Mouse (Mus musculus): ENCODE results near the gene Hoxb2. TPM values are rescaled to one million over a fixed set of nuclear protein-coding genes. Genes with fewer than 3 reads are reported as not detected.

Hoxb2 gene
- polyA plus RNA-seq (2014; fragmentation: Nextera tagmentation; extraction: Ambion mirVana), result 48.9 and 51.6 TPM in 2 replicates

DNA sequence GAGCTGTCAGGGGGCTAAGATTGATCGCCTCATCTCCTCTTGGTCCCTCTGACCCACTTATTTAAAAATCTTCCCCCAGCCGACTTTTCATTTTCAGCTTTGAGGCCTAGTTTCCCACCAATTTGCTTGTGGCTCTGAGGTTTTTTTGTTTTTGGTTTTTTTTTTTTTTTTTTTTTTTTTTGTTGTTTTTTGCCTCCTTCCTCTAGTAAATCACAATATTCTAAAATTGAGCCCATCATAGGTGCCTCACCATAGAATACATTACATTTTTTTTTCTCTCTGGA lies at the start of gene Hoxb2:
Gene Hoxb2, plus strand, starts transcription at position 185 of the 284 bp plus-strand sequence.
- TF ChIP-seq CTCF (IDR thresholded peaks at IDR 0.05; ENCODE audit: low read depth), result no peak
- H3K9ac ChIP-seq, result peak within 1 kb of the TSS; percentile 98
- H3K4me2 ChIP-seq, result peak within 1 kb of the TSS; percentile 83
- ATAC-seq (ENCODE audit: insufficient read depth) (no peak), DNase-seq (no peak)
- peaks cover 33% of the 10 kb centered on the region for H3K36me3 ChIP-seq (ENCODE audit: insufficient read depth)
- peaks cover 24% of the 10 kb centered on the region for H3K4me1 ChIP-seq (ENCODE audit: insufficient read depth)
- 15% methylated on average over 2 of the region's 2 CpGs for WGBS
- H3K4me3 ChIP-seq (ENCODE audit: low read depth, low read length), result peak within 1 kb of the TSS; percentile 77
- H3K27ac ChIP-seq (ENCODE audit: low read depth), result peak within 1 kb of the TSS; percentile 98
- no peaks in the 10 kb centered on the region for H3K9me3 ChIP-seq (ENCODE audit: low read depth, low read length)
- peaks cover 5% of the 10 kb centered on the region; the same call in 1 of the 2 replicates for H3K27me3 ChIP-seq (ENCODE audit: insufficient read depth, low read length)

DNA sequence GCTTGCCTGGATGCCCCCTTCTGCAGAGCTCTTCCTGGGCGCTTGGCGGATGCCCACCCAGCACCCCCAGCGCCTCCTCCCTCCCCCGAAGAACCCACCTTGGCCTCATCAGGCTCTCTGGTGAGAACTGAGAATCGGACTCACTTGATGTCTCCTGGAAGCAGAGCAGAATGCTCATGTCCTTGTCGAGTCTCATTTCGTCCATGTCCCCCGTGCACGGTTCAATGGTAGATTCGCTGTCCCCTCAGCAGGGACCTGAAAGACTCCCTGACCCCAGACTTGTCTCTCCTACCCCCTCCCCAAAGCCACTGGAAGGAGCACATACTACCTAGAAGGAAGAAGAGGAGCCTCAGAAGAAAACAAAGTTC lies 49.3 kb upstream of the Hoxb2 start:
- Histone ChIP-seq H3K9me3 (ENCODE audit: low read depth, low read length) (no peaks in the 10 kb centered on the region), H3K4me2 (peak overlapping the region; percentile 84), H3K27ac (ENCODE audit: low read depth) (peak overlapping the region; percentile 89), H3K27me3 (ENCODE audit: insufficient read depth, low read length) (peaks cover 86% of the 10 kb centered on the region), H3K36me3 (ENCODE audit: insufficient read depth) (peaks cover 12% of the 10 kb centered on the region), H3K9ac (peak overlapping the region; percentile 84), H3K4me3 (ENCODE audit: low read depth, low read length) (peak overlapping the region; percentile 72), H3K4me1 (ENCODE audit: insufficient read depth) (no peaks in the 10 kb centered on the region)
- TF ChIP-seq CTCF (IDR thresholded peaks at IDR 0.05; ENCODE audit: low read depth), result no peak
- ATAC-seq (ENCODE audit: insufficient read depth), result no peak
- 14% methylated on average over 9 of the region's 10 CpGs for WGBS
- peak; percentile 38 for DNase-seq

DNA sequence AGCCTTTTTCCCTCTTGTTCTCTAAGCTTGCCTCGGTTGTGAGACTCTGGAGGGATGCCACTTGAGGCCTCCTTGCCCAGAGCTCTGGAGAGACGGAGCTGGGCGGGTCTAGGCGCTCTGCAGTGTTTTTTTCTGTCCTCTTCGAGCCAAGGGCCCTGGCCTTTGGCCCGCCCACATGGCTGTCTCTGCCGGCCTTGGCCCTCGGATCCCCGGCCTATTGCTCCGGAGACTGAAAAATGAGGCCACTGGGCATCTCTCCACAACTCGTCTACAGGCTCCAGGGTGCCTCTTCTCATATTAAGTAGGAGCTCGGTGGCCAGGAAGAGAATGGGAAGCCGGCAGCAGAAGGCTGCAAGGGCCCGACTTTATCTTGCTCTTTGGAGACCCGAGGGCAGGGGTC lies 48.5 kb upstream of the Hoxb2 start:
- DNase-seq (peak; percentile 78), ATAC-seq (ENCODE audit: insufficient read depth) (no peak)
- Histone ChIP-seq H3K9me3 (ENCODE audit: low read depth, low read length) (no peaks in the 10 kb centered on the region), H3K27me3 (ENCODE audit: insufficient read depth, low read length) (peaks cover 84% of the 10 kb centered on the region), H3K36me3 (ENCODE audit: insufficient read depth) (peaks cover 14% of the 10 kb centered on the region), H3K9ac (peak overlapping the region; percentile 56), H3K4me2 (peak overlapping the region; percentile 84), H3K4me1 (ENCODE audit: insufficient read depth) (no peaks in the 10 kb centered on the region), H3K4me3 (ENCODE audit: low read depth, low read length) (peak overlapping the region; percentile 72), H3K27ac (ENCODE audit: low read depth) (peak overlapping the region; percentile 89)
- TF ChIP-seq CTCF (IDR thresholded peaks at IDR 0.05; ENCODE audit: low read depth), result no peak
- 7% methylated on average over 15 of the region's 15 CpGs for WGBS

DNA sequence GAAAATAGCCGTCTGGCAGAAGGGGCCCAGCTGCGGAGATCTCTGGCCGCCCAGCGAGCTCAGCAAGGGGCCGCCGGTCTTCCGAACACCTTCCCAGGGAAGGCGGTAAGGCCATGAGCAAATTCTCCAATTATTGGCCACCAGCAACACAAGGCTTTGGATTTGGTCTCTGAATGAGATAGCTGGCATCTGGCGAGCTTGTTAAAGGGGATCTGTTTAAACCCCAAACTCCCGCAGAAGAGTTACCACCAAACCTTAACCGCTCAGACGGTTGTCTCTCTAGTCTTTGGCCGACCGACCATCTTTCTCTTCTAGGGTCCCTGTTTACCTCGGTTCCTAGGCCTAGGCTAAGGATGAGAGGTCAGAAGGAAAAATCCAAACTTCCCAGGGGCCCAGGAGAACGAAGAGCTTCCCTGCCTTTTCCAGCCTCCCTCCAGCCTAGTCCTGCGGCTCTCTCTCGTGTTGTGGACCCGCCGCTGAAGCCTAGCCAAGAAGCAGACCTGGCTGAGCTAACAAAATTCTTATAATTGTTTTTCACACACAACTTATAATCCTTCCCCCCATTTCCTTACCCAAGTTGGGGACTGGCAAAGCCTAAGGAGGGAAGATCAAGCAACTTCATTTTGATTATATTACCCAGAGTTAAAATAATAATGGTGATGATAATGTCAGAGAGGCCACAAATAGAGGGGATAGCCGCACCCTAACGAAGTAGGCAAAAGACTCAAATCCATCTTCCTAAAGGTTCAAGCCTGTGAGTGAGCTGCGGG lies 47.8 kb upstream of the Hoxb2 start:
- peak overlapping the region; percentile 56 for H3K9ac ChIP-seq
- ATAC-seq (ENCODE audit: insufficient read depth) (no peak), DNase-seq (peak; percentile 56)
- no peaks in the 10 kb centered on the region for H3K9me3 ChIP-seq (ENCODE audit: low read depth, low read length)
- no peak for TF ChIP-seq CTCF (IDR thresholded peaks at IDR 0.05; ENCODE audit: low read depth)
- 14% methylated on average over 23 of the region's 23 CpGs for WGBS
- H3K4me3 ChIP-seq (ENCODE audit: low read depth, low read length), result peak overlapping the region; percentile 72
- H3K27ac ChIP-seq (ENCODE audit: low read depth), result peak overlapping the region; percentile 89
- no peaks in the 10 kb centered on the region for H3K4me1 ChIP-seq (ENCODE audit: insufficient read depth)
- peak overlapping the region; percentile 84 for H3K4me2 ChIP-seq
- H3K36me3 ChIP-seq (ENCODE audit: insufficient read depth), result peaks cover 14% of the 10 kb centered on the region
- peaks cover 82% of the 10 kb centered on the region for H3K27me3 ChIP-seq (ENCODE audit: insufficient read depth, low read length)

DNA sequence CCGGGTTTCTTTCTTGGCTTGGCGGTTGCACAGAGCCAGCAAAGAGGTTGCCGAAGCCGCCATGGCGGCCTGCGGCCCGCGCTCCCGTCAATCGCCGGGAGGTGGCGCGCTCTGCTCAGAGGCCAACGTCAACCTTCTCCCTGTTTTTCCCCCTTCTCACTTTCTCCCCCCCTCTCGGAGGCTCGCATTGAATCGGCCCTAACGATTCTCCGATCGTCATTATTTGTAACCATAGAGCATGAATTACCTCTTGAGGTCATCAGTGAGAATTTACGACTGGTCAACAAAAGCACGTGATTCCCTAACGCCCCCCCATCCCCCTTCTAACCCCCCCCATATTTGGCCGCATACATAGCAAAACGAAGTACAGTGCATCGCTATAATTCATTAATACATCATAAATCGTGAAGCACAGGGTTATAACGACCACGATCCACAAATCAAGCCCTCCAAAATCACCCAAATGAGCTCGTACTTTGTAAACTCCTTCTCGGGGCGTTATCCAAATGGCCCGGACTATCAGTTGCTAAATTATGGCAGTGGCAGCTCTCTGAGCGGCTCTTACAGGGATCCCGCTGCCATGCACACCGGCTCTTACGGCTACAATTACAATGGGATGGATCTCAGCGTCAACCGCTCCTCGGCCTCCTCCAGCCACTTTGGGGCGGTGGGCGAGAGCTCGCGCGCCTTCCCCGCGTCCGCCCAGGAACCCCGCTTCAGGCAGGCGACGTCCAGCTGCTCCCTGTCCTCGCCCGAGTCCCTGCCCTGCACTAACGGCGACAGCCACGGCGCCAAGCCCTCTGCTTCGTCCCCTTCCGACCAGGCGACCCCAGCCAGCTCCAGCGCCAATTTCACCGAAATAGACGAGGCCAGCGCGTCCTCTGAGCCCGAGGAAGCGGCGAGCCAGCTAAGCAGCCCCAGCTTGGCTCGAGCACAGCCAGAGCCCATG lies 46.9 kb upstream of the Hoxb2 start, which contains the start of gene Hoxb5:
Gene Hoxb5, plus strand, starts transcription at position 186 of the 949 bp plus-strand sequence.
- Histone ChIP-seq H3K36me3 (ENCODE audit: insufficient read depth) (peaks cover 14% of the 10 kb centered on the region), H3K27me3 (ENCODE audit: insufficient read depth, low read length) (peaks cover 81% of the 10 kb centered on the region), H3K9me3 (ENCODE audit: low read depth, low read length) (no peaks in the 10 kb centered on the region), H3K27ac (ENCODE audit: low read depth) (peak within 1 kb of the TSS; percentile 100), H3K4me2 (peak within 1 kb of the TSS; percentile 84), H3K4me3 (ENCODE audit: low read depth, low read length) (peak within 1 kb of the TSS; percentile 72), H3K4me1 (ENCODE audit: insufficient read depth) (no peaks in the 10 kb centered on the region), H3K9ac (peak within 1 kb of the TSS; percentile 99)
- under 1% methylated on average over 67 of the region's 69 CpGs for WGBS
- peak; percentile 97 for DNase-seq
- peak; percentile 95 for TF ChIP-seq CTCF (IDR thresholded peaks at IDR 0.05; ENCODE audit: low read depth)
- peak; percentile 76 for ATAC-seq (ENCODE audit: insufficient read depth)

DNA sequence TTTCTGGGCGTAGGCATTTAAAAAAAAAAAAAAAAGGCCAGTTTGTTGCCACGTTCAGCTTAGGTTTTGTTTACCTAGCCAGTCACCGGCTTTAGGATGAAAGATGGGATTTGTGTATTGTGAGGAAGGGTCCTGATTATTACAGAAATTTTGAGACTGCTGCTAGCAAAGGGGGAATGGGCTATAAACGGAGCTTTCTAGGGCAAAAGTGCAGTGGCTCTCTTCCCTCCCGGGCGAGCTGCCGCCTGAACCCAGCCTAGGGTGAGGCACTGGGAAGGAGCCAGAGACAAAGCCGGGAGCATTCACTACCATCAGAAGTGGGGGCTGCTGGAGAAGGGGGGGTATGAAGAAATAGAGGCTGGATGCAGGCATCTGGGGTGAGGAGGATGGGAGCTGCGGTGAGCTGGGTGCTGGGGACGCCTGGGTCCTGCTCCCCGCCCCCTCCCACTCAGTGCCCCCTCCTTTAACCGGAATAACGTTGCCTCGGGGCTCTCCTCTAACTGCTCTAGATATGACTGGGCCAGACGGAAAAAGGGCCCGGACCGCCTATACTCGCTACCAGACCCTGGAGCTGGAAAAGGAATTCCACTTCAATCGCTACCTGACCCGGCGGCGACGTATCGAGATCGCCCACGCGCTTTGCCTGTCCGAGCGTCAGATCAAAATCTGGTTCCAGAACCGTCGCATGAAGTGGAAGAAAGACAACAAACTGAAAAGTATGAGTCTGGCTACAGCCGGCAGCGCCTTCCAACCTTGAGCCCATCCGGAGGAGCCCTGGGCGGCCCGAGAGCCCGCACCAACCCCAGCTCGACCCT lies 45.7 kb upstream of the Hoxb2 start:
- ATAC-seq (ENCODE audit: insufficient read depth) (no peak), DNase-seq (peak; percentile 59)
- Histone ChIP-seq H3K4me1 (ENCODE audit: insufficient read depth) (no peaks in the 10 kb centered on the region), H3K9ac (peak overlapping the region; percentile 99), H3K4me3 (ENCODE audit: low read depth, low read length) (peak overlapping the region; percentile 72), H3K4me2 (peak overlapping the region; percentile 84), H3K36me3 (ENCODE audit: insufficient read depth) (peaks cover 14% of the 10 kb centered on the region), H3K27me3 (ENCODE audit: insufficient read depth, low read length) (peaks cover 72% of the 10 kb centered on the region), H3K27ac (ENCODE audit: low read depth) (peak overlapping the region; percentile 100), H3K9me3 (ENCODE audit: low read depth, low read length) (no peaks in the 10 kb centered on the region)
- WGBS, result 1% methylated on average over 38 of the region's 38 CpGs
- TF ChIP-seq CTCF (IDR thresholded peaks at IDR 0.05; ENCODE audit: low read depth), result no peak
